ENCODE assay signal across 8 mouse cellular contexts in genomic region chr15:37159349-37159748, GRCm38 (mm10).
DNase-seq lines count a peak whose midpoint lies in the region; ATAC-seq and TF ChIP-seq lines count a peak whose summit lies in the region.

No protein-coding gene starts in this region.

- peak; percentile 34 for DNase-seq in hindbrain, embryonic 11.5 days (ENCODE audit: low spot score)
- DNase-seq in hindbrain, embryonic 14.5 days (ENCODE audit: low spot score): no peak
- peak; percentile 56 for DNase-seq in kidney, postnatal 0 days (ENCODE audit: low spot score)
- DNase-seq in mesoderm, embryonic 11.5 days (ENCODE audit: low read depth, low spot score): peak; percentile 23
- no peak for DNase-seq in adrenal gland, postnatal 25 days
- no peak for DNase-seq in right cerebral cortex, postnatal 25 days

- ATAC-seq in hindbrain, embryonic 11.5 days (ENCODE audit: low FRiP score): no peak
- no peak for ATAC-seq in hindbrain, embryonic 14.5 days (ENCODE audit: low FRiP score)
- ATAC-seq in embryonic facial prominence, embryonic 12.5 days (ENCODE audit: insufficient number of reproducible peaks, insufficient read depth, low FRiP score, low TSS enrichment): 0 out of 2 replicates have a peak, but pooled peaks have one; percentile 75
- ATAC-seq in kidney, postnatal 0 days (replicated peaks; ENCODE audit: low FRiP score, low read depth): peak; percentile 85
- no peak for ATAC-seq in erythroblast, adult 5-6 weeks (replicated peaks; ENCODE audit: low FRiP score, poor library complexity, severe bottlenecking)

- TF ChIP-seq CTCF in kidney, postnatal 0 days (IDR thresholded peaks at IDR 0.05; ENCODE audit: low read depth): no peak

- no peak overlapping the region for H3K27ac ChIP-seq in hindbrain, embryonic 11.5 days (ENCODE audit: low read depth, low read length)
- no peak overlapping the region for H3K27ac ChIP-seq in hindbrain, embryonic 14.5 days
- no peak overlapping the region for H3K27ac ChIP-seq in embryonic facial prominence, embryonic 12.5 days
- peak overlapping the region; percentile 60 for H3K27ac ChIP-seq in kidney, postnatal 0 days

- 13% methylated on average over 4 of the region's 4 CpGs for WGBS in hindbrain, embryonic 11.5 days
- 9% methylated on average over 4 of the region's 4 CpGs for WGBS in hindbrain, embryonic 14.5 days
- WGBS in embryonic facial prominence, embryonic 12.5 days: 7% methylated on average over 4 of the region's 4 CpGs
- WGBS in kidney, postnatal 0 days: 9% methylated on average over 4 of the region's 4 CpGs

- no peak overlapping the region for H3K4me2 ChIP-seq in hindbrain, embryonic 11.5 days (replicated peaks; ENCODE audit: low read depth, low read length)
- no peak overlapping the region for H3K4me2 ChIP-seq in hindbrain, embryonic 14.5 days (replicated peaks)
- H3K4me2 ChIP-seq in embryonic facial prominence, embryonic 12.5 days (replicated peaks): no peak overlapping the region
- no peak overlapping the region for H3K4me2 ChIP-seq in kidney, postnatal 0 days (ENCODE audit: low read length)

- H3K9ac ChIP-seq in hindbrain, embryonic 11.5 days (ENCODE audit: low read depth, low read length): no peak overlapping the region
- no peak overlapping the region for H3K9ac ChIP-seq in hindbrain, embryonic 14.5 days
- no peak overlapping the region for H3K9ac ChIP-seq in embryonic facial prominence, embryonic 12.5 days
- H3K9ac ChIP-seq in kidney, postnatal 0 days (ENCODE audit: low read depth, low read length): no peak overlapping the region

- no peaks in the 10 kb centered on the region for H3K4me1 ChIP-seq in hindbrain, embryonic 11.5 days (replicated peaks; ENCODE audit: control insufficient read depth, insufficient read depth, low read length)
- 0 out of 2 replicates have a peak, but pooled peaks cover 3% of the 10 kb centered on the region for H3K4me1 ChIP-seq in hindbrain, embryonic 14.5 days (replicated peaks; ENCODE audit: control insufficient read depth, insufficient read depth, low read length)
- peaks cover 12% of the 10 kb centered on the region for H3K4me1 ChIP-seq in embryonic facial prominence, embryonic 12.5 days
- H3K4me1 ChIP-seq in kidney, postnatal 0 days (replicated peaks; ENCODE audit: insufficient read depth, low read length): peaks cover 12% of the 10 kb centered on the region; the same call in 1 of the 2 replicates

- H3K9me3 ChIP-seq in hindbrain, embryonic 11.5 days (ENCODE audit: control insufficient read depth, low read length): no peaks in the 10 kb centered on the region
- H3K9me3 ChIP-seq in hindbrain, embryonic 14.5 days (ENCODE audit: control insufficient read depth, low read length): no peaks in the 10 kb centered on the region
- no peaks in the 10 kb centered on the region for H3K9me3 ChIP-seq in embryonic facial prominence, embryonic 12.5 days
- no peaks in the 10 kb centered on the region for H3K9me3 ChIP-seq in kidney, postnatal 0 days (replicated peaks; ENCODE audit: low read length)

- H3K36me3 ChIP-seq in hindbrain, embryonic 11.5 days (ENCODE audit: control insufficient read depth, insufficient read depth, low read length): no peaks in the 10 kb centered on the region
- no peaks in the 10 kb centered on the region for H3K36me3 ChIP-seq in hindbrain, embryonic 14.5 days (replicated peaks; ENCODE audit: control insufficient read depth, insufficient read depth)
- H3K36me3 ChIP-seq in embryonic facial prominence, embryonic 12.5 days: no peaks in the 10 kb centered on the region
- no peaks in the 10 kb centered on the region for H3K36me3 ChIP-seq in kidney, postnatal 0 days (ENCODE audit: insufficient read depth, low read length)

- no peaks in the 10 kb centered on the region for H3K27me3 ChIP-seq in hindbrain, embryonic 11.5 days (ENCODE audit: control insufficient read depth, insufficient read depth, low read length)
- H3K27me3 ChIP-seq in hindbrain, embryonic 14.5 days (ENCODE audit: control insufficient read depth, insufficient read depth, low read length): no peaks in the 10 kb centered on the region
- H3K27me3 ChIP-seq in embryonic facial prominence, embryonic 12.5 days: no peaks in the 10 kb centered on the region
- H3K27me3 ChIP-seq in kidney, postnatal 0 days (ENCODE audit: insufficient read depth, low read length): no peaks in the 10 kb centered on the region

- H3K4me3 ChIP-seq in hindbrain, embryonic 11.5 days (ENCODE audit: low read depth, low read length): no peak overlapping the region
- H3K4me3 ChIP-seq in hindbrain, embryonic 14.5 days (replicated peaks; ENCODE audit: low read length): no peak overlapping the region
- no peak overlapping the region for H3K4me3 ChIP-seq in embryonic facial prominence, embryonic 12.5 days
- no peak overlapping the region for H3K4me3 ChIP-seq in kidney, postnatal 0 days (replicated peaks; ENCODE audit: low read depth, low read length)

Comparison
In these comparisons a context has a peak if more than half of its experiments do, and no peak if none do; other contexts are left out.
1. DNase-seq: peak in hindbrain, embryonic 11.5 days (single experiment), kidney, postnatal 0 days (single experiment) and mesoderm, embryonic 11.5 days (single experiment); none in hindbrain, embryonic 14.5 days (single experiment), adrenal gland, postnatal 25 days (single experiment) and right cerebral cortex, postnatal 25 days (single experiment).
2. ATAC-seq: peak in embryonic facial prominence, embryonic 12.5 days (single experiment) and kidney, postnatal 0 days (single experiment); none in hindbrain, embryonic 11.5 days (single experiment), hindbrain, embryonic 14.5 days (single experiment) and erythroblast, adult 5-6 weeks (single experiment).